Mouse (Mus musculus): Measurements from ENCODE around the gene AL732309.1. TPM values are rescaled to one million over a fixed set of nuclear protein-coding genes. Genes with fewer than 3 reads are reported as not detected.

Gene AL732309.1
- total and polyA plus RNA-seq, 3 experiments = 4.8 to 11.5 TPM; not detected in 1

GRCm38 (mm10) chr2:25203631-25204214 is 42.9 kb downstream of the AL732309.1 start (continued):
- TF ChIP-seq NRF1 (IDR thresholded peaks at IDR 0.05; ENCODE audit: insufficient read depth, low read depth, low read length, poor library complexity, severe bottlenecking) (no peak), MEF2A (IDR thresholded peaks at IDR 0.05; ENCODE audit: extremely low read depth, insufficient replicate concordance, low read depth, low read length, poor library complexity, severe bottlenecking) (no peak), SIN3A (IDR thresholded peaks at IDR 0.05; ENCODE audit: low read length) (peak; percentile 38; the same call in 1 of the 2 replicates), USF2 (IDR thresholded peaks at IDR 0.05; ENCODE audit: borderline replicate concordance in 1 of 2, insufficient read depth in 1 of 2, low read depth in 1 of 2, low read length in 2 of 2) (no peak), ZKSCAN1 (IDR thresholded peaks at IDR 0.05; ENCODE audit: low read depth, low read length) (no peak), TCF12 (IDR thresholded peaks at IDR 0.05; ENCODE audit: low read depth, low read length) (0 out of 2 replicates have a peak, but pooled peaks have one; percentile 28)

DNA sequence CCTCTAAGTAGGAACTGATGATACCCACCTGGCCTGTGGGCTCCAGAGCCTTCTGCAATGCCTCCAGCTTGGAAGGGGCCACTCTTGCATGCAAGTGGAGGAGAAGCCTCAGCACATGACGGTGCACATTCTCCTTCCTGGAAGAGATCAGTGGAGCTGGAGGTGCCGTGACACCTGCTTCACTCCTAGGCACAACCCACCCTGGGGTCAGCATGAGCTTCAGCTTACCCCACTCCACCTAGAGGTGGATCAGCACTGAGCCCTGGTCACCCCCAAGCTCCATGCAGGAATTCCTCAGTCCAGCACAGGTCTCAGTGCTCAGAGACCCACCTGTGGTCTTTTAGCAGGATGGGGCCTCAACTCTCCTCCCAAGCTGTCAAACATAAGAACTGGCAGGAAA is 46.0 kb downstream of the AL732309.1 start:
- no peak overlapping the region for H3K9ac ChIP-seq (ENCODE audit: control insufficient read depth, low read depth, low read length, poor library complexity, severe bottlenecking)
- peaks cover 8 to 23% of the 10 kb centered on the region in 2 experiments for H3K4me1 ChIP-seq (ENCODE audit: control insufficient read depth in 1 of 2, insufficient read depth in 2 of 2, low read length in 2 of 2)
- no peak for TF ChIP-seq UBTF (IDR thresholded peaks at IDR 0.05; ENCODE audit: borderline replicate concordance, insufficient read depth, low read depth, low read length)
- TF ChIP-seq TCF12 (IDR thresholded peaks at IDR 0.05; ENCODE audit: low read depth, low read length) = no peak
- no peak for TF ChIP-seq ZC3H11A (IDR thresholded peaks at IDR 0.05; ENCODE audit: low read depth, low read length)
- no peak for TF ChIP-seq E2F4 (IDR thresholded peaks at IDR 0.05; ENCODE audit: borderline replicate concordance, low read depth, low read length)
- TF ChIP-seq ETS1 (IDR thresholded peaks at IDR 0.05; ENCODE audit: low read depth, low read length) = no peak
- TF ChIP-seq ELF1 (IDR thresholded peaks at IDR 0.05; ENCODE audit: low read depth, low read length) = no peak
- no peak for TF ChIP-seq HCFC1 (IDR thresholded peaks at IDR 0.05; ENCODE audit: low read depth, low read length)
- no peak for TF ChIP-seq POLR2AphosphoS2 (IDR thresholded peaks at IDR 0.05; ENCODE audit: low read length)
- no peak for TF ChIP-seq CHD1 (IDR thresholded peaks at IDR 0.05; ENCODE audit: low read depth, low read length)
- no peak for TF ChIP-seq GABPA (IDR thresholded peaks at IDR 0.05; ENCODE audit: low read depth, low read length)
- TF ChIP-seq MAFK (IDR thresholded peaks at IDR 0.05; ENCODE audit: borderline replicate concordance, low read depth, low read length) = no peak
- no peak for TF ChIP-seq TBP (IDR thresholded peaks at IDR 0.05; ENCODE audit: low read depth, low read length)
- no peak for TF ChIP-seq MYC (IDR thresholded peaks at IDR 0.05; ENCODE audit: low read depth, low read length)
- no peak overlapping the region for H3K27ac ChIP-seq (ENCODE audit: control insufficient read depth, low read depth, low read length)
- H3K4me3 ChIP-seq (ENCODE audit: control insufficient read depth in 1 of 2, insufficient read depth in 1 of 2, low read depth in 2 of 2, low read length in 2 of 2) = no peak overlapping the region
- H3K36me3 ChIP-seq (ENCODE audit: control insufficient read depth in 1 of 2, insufficient read depth in 2 of 2, low read length in 2 of 2) = peaks cover 6 to 12% of the 10 kb centered on the region in 2 experiments; a peak in 3 of 4 replicates
- peaks cover under 1% of the 10 kb centered on the region; the same call in 1 of the 2 replicates for H3K79me2 ChIP-seq (ENCODE audit: control insufficient read depth, insufficient read depth, low read length, poor library complexity)
- DNase-seq (ENCODE audit: low read depth, low spot score) = no peak
- H3K9me3 ChIP-seq (replicated peaks; ENCODE audit: insufficient read depth, low read length) = no peaks in the 10 kb centered on the region
- H3K27me3 ChIP-seq (ENCODE audit: control insufficient read depth in 1 of 2, insufficient read depth in 2 of 2, low read length in 2 of 2) = no peaks in the 10 kb centered on the region
